Comparison of ENCODE assay signal across 7 mouse cellular contexts in the genomic region with DNA sequence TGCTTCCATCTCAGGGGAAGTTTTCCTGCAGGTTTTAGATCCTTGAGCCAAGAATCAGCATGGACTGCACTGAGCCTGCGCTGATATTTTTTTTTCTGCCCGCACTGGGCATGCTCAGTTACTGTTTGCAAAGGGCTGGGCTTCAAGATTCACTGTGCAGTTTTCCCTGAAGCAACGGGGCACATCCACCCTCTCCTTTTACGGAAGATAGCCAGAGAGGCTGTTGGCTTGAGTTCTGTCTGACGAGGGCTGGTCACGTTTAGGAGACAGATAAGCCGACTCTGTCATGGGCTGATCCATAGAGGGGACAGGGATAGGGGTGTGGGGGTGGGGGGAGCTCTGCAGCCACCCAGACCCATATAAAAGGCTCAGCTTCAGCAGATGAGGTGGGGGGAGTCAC. TPM values are rescaled to one million over a fixed set of nuclear protein-coding genes. Genes with fewer than 3 reads are reported as not detected.
DNase-seq lines count a peak whose midpoint lies in the region; ATAC-seq lines count a peak whose summit lies in the region.

No protein-coding gene starts in this region.

- peak; percentile 57 for DNase-seq in right cerebral cortex, adult 18-20 months
- no peak for DNase-seq in right cerebral cortex, postnatal 4 days
- DNase-seq in cerebellum, adult 9-10 months, result peak; percentile 88
- DNase-seq in layer of hippocampus, adult 18-20 months (ENCODE audit: low spot score in 2 of 2), result peak; percentile 62 to 72
- peak; percentile 76 for DNase-seq in lung, postnatal 36 days
- DNase-seq in testis, postnatal 14 days (ENCODE audit: low spot score), result peak; percentile 56

- peak; percentile 80 for ATAC-seq in heart, embryonic 14.5 days (ENCODE audit: insufficient number of reproducible peaks, insufficient read depth, low FRiP score, low read depth)

- H3K27me3 ChIP-seq in heart, embryonic 14.5 days (ENCODE audit: control insufficient read depth, insufficient read depth, low read length), result no peaks in the 10 kb centered on the region

- H3K27ac ChIP-seq in heart, embryonic 14.5 days (replicated peaks in 1 of 2; ENCODE audit: control insufficient read depth in 1 of 2, insufficient read depth in 1 of 2, low read depth in 2 of 2, low read length in 2 of 2), result peak overlapping the region; percentile 94 to 98

- H3K4me3 ChIP-seq in heart, embryonic 14.5 days (ENCODE audit: control insufficient read depth in 1 of 2, insufficient read depth in 1 of 2, low read depth in 1 of 2, low read length in 2 of 2), result peak overlapping the region; percentile 28 to 42

- peaks cover 75 to 95% of the 10 kb centered on the region in 2 experiments for H3K4me1 ChIP-seq in heart, embryonic 14.5 days (ENCODE audit: control insufficient read depth in 2 of 2, insufficient read depth in 2 of 2, low read length in 2 of 2)

- no peaks in the 10 kb centered on the region for H3K36me3 ChIP-seq in heart, embryonic 14.5 days (ENCODE audit: control insufficient read depth, insufficient read depth, low read length)

- no peaks in the 10 kb centered on the region for H3K9me3 ChIP-seq in heart, embryonic 14.5 days (ENCODE audit: control insufficient read depth, low read length)

- 7% methylated on average over 7 of the region's 7 CpGs for WGBS in heart, embryonic 14.5 days

- H3K4me2 ChIP-seq in heart, embryonic 14.5 days (ENCODE audit: low read length), result peak overlapping the region; percentile 66

- H3K9ac ChIP-seq in heart, embryonic 14.5 days (ENCODE audit: low read length), result peak overlapping the region; percentile 74

RNA-seq across cellular contexts. Expression of gene Hk1, which starts 47.2 kb away (rescaled TPM):
- 112 and 132 TPM in 2 replicates for polyA plus RNA-seq in heart, embryonic 14.5 days (2014; fragmentation: Nextera tagmentation; extraction: Ambion mirVana)
- total RNA-seq in layer of hippocampus, adult 18-20 months (2021), result 100 to 1,000 TPM; 311 to 316 TPM
